Mouse (Mus musculus) myocyte (in vitro differentiated cells): Measurements from ENCODE around the gene Rhag.

ENCODE experiments used
- E2F4 ChIP-seq: IDR thresholded peaks from one replicate; pipeline ENCODE4 v1.6.1; 2011; ENCODE audit warnings: mild to moderate bottlenecking, control low read depth, moderate library complexity; ENCODE audit not compliant: insufficient read depth
- MAX ChIP-seq: IDR thresholded peaks from one replicate; pipeline ENCODE4 v1.6.1; 2011; ENCODE audit warnings: low read depth, mild to moderate bottlenecking, control low read depth
- MYOD1 ChIP-seq, 3 experiments: IDR thresholded peaks; one replicate each; pipeline ENCODE4 v1.6.1; 2011; ENCODE audit warnings: control low read depth in 2 of 3, low read depth in 2 of 3, mild to moderate bottlenecking in 2 of 3, moderate library complexity in 1 of 3; ENCODE audit not compliant: insufficient read length in 2 of 3, control insufficient read depth in 1 of 3
- MYOG ChIP-seq, 3 experiments: IDR thresholded peaks; one replicate each; pipeline ENCODE4 v1.6.1; 2011; ENCODE audit warnings: control low read depth in 2 of 3, low read depth in 2 of 3, mild to moderate bottlenecking in 2 of 3; ENCODE audit not compliant: insufficient read length in 2 of 3, control insufficient read depth in 1 of 3, insufficient read depth in 1 of 3
- POLR2A ChIP-seq: IDR thresholded peaks from one replicate; pipeline ENCODE4 v1.6.1; 2011; ENCODE audit warnings: low read depth, mild to moderate bottlenecking, control low read depth, moderate library complexity; ENCODE audit not compliant: insufficient read length
- POLR2AphosphoS2 ChIP-seq: IDR thresholded peaks from one replicate; pipeline ENCODE4 v1.6.1; 2011; ENCODE audit warnings: low read depth, control low read depth; ENCODE audit not compliant: insufficient read length
- REST ChIP-seq: IDR thresholded peaks from one replicate; pipeline ENCODE4 v1.6.1; 2011; ENCODE audit warnings: mild to moderate bottlenecking, control low read depth, moderate library complexity; ENCODE audit not compliant: insufficient read depth, insufficient read length
- TCF12 ChIP-seq: IDR thresholded peaks from one replicate; pipeline ENCODE4 v1.6.1; 2011; ENCODE audit warnings: mild to moderate bottlenecking, control low read depth; ENCODE audit not compliant: poor library complexity, insufficient read depth, severe bottlenecking
- TCF3 ChIP-seq: IDR thresholded peaks from one replicate; pipeline ENCODE4 v1.6.1; 2011; ENCODE audit warnings: low read depth, control low read depth; ENCODE audit not compliant: insufficient read length
- USF1 ChIP-seq: IDR thresholded peaks from one replicate; pipeline ENCODE4 v1.6.1; 2011; ENCODE audit warnings: low read depth, mild to moderate bottlenecking, control low read depth, moderate library complexity

DNA sequence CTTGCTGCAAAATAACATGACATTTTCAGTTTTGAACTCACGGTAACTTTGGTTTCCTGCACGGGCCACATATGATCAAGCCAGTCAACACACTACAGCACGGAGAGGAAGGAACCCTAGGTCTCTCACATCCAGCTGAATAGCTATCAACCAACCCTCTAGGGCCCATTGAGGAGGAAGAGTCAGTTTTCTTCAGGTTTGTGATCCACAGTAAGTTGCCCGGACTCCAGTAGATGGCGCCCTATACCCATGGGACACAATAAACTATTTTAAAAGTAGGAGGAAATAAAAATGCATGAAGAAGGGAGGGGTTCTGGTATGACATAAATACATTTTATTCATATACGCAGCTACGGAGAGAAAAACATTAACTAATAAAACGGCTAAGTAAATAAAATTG, 13.6 kb downstream of the Rhag start:
- no peak for TF ChIP-seq TCF12
- TF ChIP-seq E2F4 = no peak
- no peak for TF ChIP-seq POLR2A
- no peak for TF ChIP-seq POLR2AphosphoS2
- TF ChIP-seq MAX = no peak
- no peak for TF ChIP-seq TCF3
- no peak for TF ChIP-seq USF1
- TF ChIP-seq REST = no peak
- no peak for TF ChIP-seq MYOG (IDR thresholded peaks at IDR 0.05; ENCODE audit: control insufficient read depth in 1 of 3, insufficient read depth in 1 of 3, insufficient read length in 2 of 3, low read depth in 2 of 3)
- no peak for TF ChIP-seq MYOD1 (IDR thresholded peaks at IDR 0.05; ENCODE audit: control insufficient read depth in 1 of 3, insufficient read length in 2 of 3, low read depth in 2 of 3)
